Mouse (Mus musculus) heart, postnatal 0 days (tissue): ENCODE results near the gene Prkar2a. TPM values are rescaled to one million over a fixed set of nuclear protein-coding genes. Genes with fewer than 3 reads are reported as not detected.

ENCODE experiments used
- ATAC-seq: fragments of 200-750 bp; cut with Nextera tagmentation; 2 replicates; pipeline ENCODE4 v1.8.0; 2017; ENCODE audit warnings: low read depth, moderate number of reproducible peaks, moderate library complexity; ENCODE audit not compliant: insufficient read depth
- DNase-seq: peaks from one replicate; pipeline ENCODE4 v3.0.0-alpha.2; 2016; ENCODE audit warnings: low spot score
- H3K27ac ChIP-seq: fragments of 300-500 bp; sonication (generic); 2 replicates; pipeline ENCODE4 v1.5.1; 2014; ENCODE audit warnings: low read depth, mild to moderate bottlenecking
- H3K27me3 ChIP-seq: fragments of 300-500 bp; sonication (generic); 2 replicates; pipeline ENCODE4 v1.6.1; 2014; ENCODE audit warnings: low read length, mixed read lengths; ENCODE audit not compliant: control insufficient read depth, insufficient read depth
- H3K36me3 ChIP-seq: fragments of 300-500 bp; sonication (generic); replicated peaks from 2 replicates; pipeline ENCODE4 v1.6.1; 2014; ENCODE audit warnings: low read length, mixed read lengths; ENCODE audit not compliant: control insufficient read depth, insufficient read depth
- H3K4me1 ChIP-seq: fragments of 300-500 bp; sonication (generic); 2 replicates; pipeline ENCODE4 v1.6.1; 2014; ENCODE audit warnings: antibody characterized with exemption; ENCODE audit not compliant: control insufficient read depth, insufficient read depth
- H3K4me2 ChIP-seq: fragments of 300-500 bp; sonication (generic); 2 replicates; pipeline ENCODE4 v1.6.1; 2014; ENCODE audit warnings: low read depth, mild to moderate bottlenecking, low read length, moderate library complexity
- H3K4me3 ChIP-seq: fragments of 300-500 bp; sonication (generic); 2 replicates; pipeline ENCODE4 v1.5.1; 2014; ENCODE audit warnings: low read depth, low read length
- H3K9ac ChIP-seq: fragments of 300-500 bp; sonication (generic); replicated peaks from 2 replicates; pipeline ENCODE4 v1.6.1; 2014; ENCODE audit warnings: low read depth, low read length, mixed read lengths
- H3K9me3 ChIP-seq: fragments of 300-500 bp; sonication (generic); replicated peaks from 2 replicates; pipeline ENCODE4 v1.6.1; 2016; ENCODE audit warnings: low read length; ENCODE audit not compliant: control insufficient read depth
- CTCF ChIP-seq: IDR thresholded peaks from 2 replicates; pipeline ENCODE4 v1.5.1; 2016; ENCODE audit warnings: antibody characterized with exemption, control low read depth, low read depth
- EP300 ChIP-seq: IDR thresholded peaks from 2 replicates; pipeline ENCODE4 v1.6.1; 2016; ENCODE audit warnings: antibody characterized with exemption, low read depth
- WGBS: fragments of 180-500 bp; shearing (Covaris S2); extraction: QIAGEN DNeasy Blood & Tissue Kit; methylation state at CpG from one replicate; pipeline ENCODE4 v1.1.7; 2014; 5-methylcytosine and 5-hydroxymethylcytosine counted together
- polyA plus RNA-seq: library from polyadenylated mRNA; unstranded; fragments of >200 nt; fragmentation: Nextera tagmentation; extraction: Ambion mirVana; gene quantifications from 2 replicates; pipeline ENCODE4 v1.2.1, GENCODE M21; 2015
- total RNA-seq: library from RNA; depleted of rRNA; stranded (reverse); fragments of >200 nt; gene quantifications from 2 replicates; pipeline ENCODE4 v1.2.3, GENCODE M21; 2014; ENCODE audit warnings: low replicate concordance; rRNA removed

Gene Prkar2a
- total RNA-seq, result 48.2 and 52.8 TPM in 2 replicates
- polyA plus RNA-seq, result 17.8 and 20.7 TPM in 2 replicates

- TF ChIP-seq EP300 (no peak), CTCF (no peak)
- peaks cover 23% of the 10 kb centered on the region for H3K4me1 ChIP-seq
- DNase-seq, result no peak
- H3K9ac ChIP-seq, result no peak within 1 kb of the TSS
- WGBS, result 84% methylated on average over 1 of the region's 1 CpGs
- H3K4me3 ChIP-seq, result no peak within 1 kb of the TSS
- H3K27me3 ChIP-seq, result no peaks in the 10 kb centered on the region
- no peak within 1 kb of the TSS for H3K4me2 ChIP-seq
- H3K9me3 ChIP-seq, result no peaks in the 10 kb centered on the region
- H3K27ac ChIP-seq, result no peak within 1 kb of the TSS
- H3K36me3 ChIP-seq, result no peaks in the 10 kb centered on the region; the same call in 1 of the 2 replicates
- no peak for ATAC-seq
Observed at GRCm38 (mm10) chr9:108689106-108689505, at the start of gene Prkar2a. Gene Prkar2a, plus strand, starts transcription at chr9:108689314.

GRCm38 (mm10) chr9:108639825-108640224, 49.3 kb upstream of the Prkar2a start:
- Histone ChIP-seq H3K4me1 (no peaks in the 10 kb centered on the region), H3K4me3 (no peak overlapping the region), H3K36me3 (peaks cover 43% of the 10 kb centered on the region), H3K4me2 (no peak overlapping the region), H3K9me3 (no peaks in the 10 kb centered on the region), H3K27ac (no peak overlapping the region), H3K9ac (no peak overlapping the region), H3K27me3 (no peaks in the 10 kb centered on the region)
- no peak for TF ChIP-seq CTCF
- TF ChIP-seq EP300, result no peak
- DNase-seq (no peak), ATAC-seq (no peak)
- 75% methylated on average over 2 of the region's 2 CpGs for WGBS

- Histone ChIP-seq H3K36me3 (peaks cover 3% of the 10 kb centered on the region; the same call in 1 of the 2 replicates), H3K27ac (peak overlapping the region; percentile 98), H3K4me3 (peak overlapping the region; percentile 79), H3K9ac (peak overlapping the region; percentile 84), H3K9me3 (no peaks in the 10 kb centered on the region), H3K4me2 (peak overlapping the region; percentile 71), H3K4me1 (peaks cover 8% of the 10 kb centered on the region), H3K27me3 (no peaks in the 10 kb centered on the region)
- ATAC-seq (no peak), DNase-seq (no peak)
- TF ChIP-seq EP300, result no peak
- TF ChIP-seq CTCF, result no peak
- WGBS, result 23% methylated on average over 10 of the region's 10 CpGs
Observed at GRCm38 (mm10) chr9:108648166-108648565, 40.9 kb upstream of the Prkar2a start.

- under 1% methylated on average over 102 of the region's 112 CpGs for WGBS
- H3K4me1 ChIP-seq, result peaks cover 8% of the 10 kb centered on the region
- no peaks in the 10 kb centered on the region for H3K9me3 ChIP-seq
- ATAC-seq (peak; percentile 98), DNase-seq (peak; percentile 94)
- peak within 1 kb of the TSS; percentile 71 for H3K4me2 ChIP-seq
- peak within 1 kb of the TSS; percentile 84 for H3K9ac ChIP-seq
- H3K27ac ChIP-seq, result peak within 1 kb of the TSS; percentile 98
- peak; percentile 84 for TF ChIP-seq EP300
- TF ChIP-seq CTCF, result no peak
- H3K4me3 ChIP-seq, result peak within 1 kb of the TSS; percentile 79
- H3K27me3 ChIP-seq, result no peaks in the 10 kb centered on the region
- H3K36me3 ChIP-seq, result no peaks in the 10 kb centered on the region
Observed at GRCm38 (mm10) chr9:108648611-108649560, 40.2 kb upstream of the Prkar2a start, which contains the start of gene Arih2. Gene Arih2, minus strand, starts transcription at chr9:108649386.

DNA sequence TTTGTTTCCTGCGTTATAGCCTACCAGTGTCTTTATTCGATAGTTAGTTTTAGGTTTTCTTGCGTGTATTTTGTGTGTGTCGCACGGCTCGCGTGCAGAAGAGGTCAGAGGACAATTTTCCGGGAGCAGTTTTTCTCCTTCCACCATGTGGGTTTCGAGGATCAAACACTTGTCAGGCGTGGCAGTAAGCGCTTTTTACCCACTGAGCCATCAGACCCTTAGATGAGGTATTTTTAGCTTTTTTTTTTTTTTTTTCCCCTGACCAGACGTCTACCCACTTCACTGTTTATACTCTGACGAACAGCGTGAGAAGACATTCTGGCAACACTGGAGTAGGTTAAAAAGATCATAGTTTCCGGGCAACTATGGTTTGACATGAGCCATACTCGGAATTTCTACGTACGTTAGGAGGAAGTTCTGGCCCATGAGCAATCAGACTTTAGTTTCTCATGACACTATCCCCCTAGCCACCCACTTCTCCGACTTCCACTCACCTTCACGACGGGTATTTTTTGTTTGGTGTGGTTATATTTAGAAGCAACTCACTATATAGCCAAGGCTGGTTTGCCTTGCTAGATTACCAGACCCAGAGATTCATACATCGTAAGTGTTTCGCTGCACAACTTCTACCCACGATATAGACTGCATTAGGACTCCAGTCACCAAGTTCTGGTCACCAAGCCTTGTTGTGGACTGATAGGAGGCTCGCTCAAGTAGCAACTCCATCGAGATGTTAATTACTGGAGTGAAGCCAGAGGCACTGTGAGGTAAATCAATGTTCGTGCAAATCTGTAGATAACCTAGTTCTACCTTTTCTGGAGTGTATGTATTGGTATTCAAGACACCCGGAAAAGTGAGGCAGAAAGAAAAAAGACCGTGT, 39.3 kb upstream of the Prkar2a start:
- ATAC-seq, result peak; percentile 33
- WGBS, result 11% methylated on average over 29 of the region's 29 CpGs

More for the DNA sequence above, 39.3 kb upstream of the Prkar2a start:
- H3K4me2 ChIP-seq, result peak overlapping the region; percentile 71
- H3K4me3 ChIP-seq, result peak overlapping the region; percentile 79
- no peaks in the 10 kb centered on the region for H3K9me3 ChIP-seq
- peak overlapping the region; percentile 98 for H3K27ac ChIP-seq
- peak overlapping the region; percentile 84 for H3K9ac ChIP-seq
- H3K36me3 ChIP-seq, result no peaks in the 10 kb centered on the region
- peaks cover 8% of the 10 kb centered on the region for H3K4me1 ChIP-seq
- TF ChIP-seq CTCF (no peak), EP300 (no peak)
- DNase-seq, result peak; percentile 26
- H3K27me3 ChIP-seq, result no peaks in the 10 kb centered on the region
